Mouse (Mus musculus) bone marrow, adult 2 months (tissue): ENCODE data around the gene Irs1.

Experiments used
- CTCF ChIP-seq: fragments of 200-500 bp; IDR thresholded peaks from 2 replicates; pipeline ENCODE4 v1.5.1; 2011; ENCODE audit warnings: low read length, control low read depth; ENCODE audit not compliant: control insufficient read depth, insufficient read depth
- POLR2A ChIP-seq: fragments of 200-500 bp; IDR thresholded peaks from 2 replicates; pipeline ENCODE4 v1.6.1; 2011; ENCODE audit warnings: low read depth, mild to moderate bottlenecking, control low read depth, low read length, borderline replicate concordance; ENCODE audit not compliant: control insufficient read depth

DNA sequence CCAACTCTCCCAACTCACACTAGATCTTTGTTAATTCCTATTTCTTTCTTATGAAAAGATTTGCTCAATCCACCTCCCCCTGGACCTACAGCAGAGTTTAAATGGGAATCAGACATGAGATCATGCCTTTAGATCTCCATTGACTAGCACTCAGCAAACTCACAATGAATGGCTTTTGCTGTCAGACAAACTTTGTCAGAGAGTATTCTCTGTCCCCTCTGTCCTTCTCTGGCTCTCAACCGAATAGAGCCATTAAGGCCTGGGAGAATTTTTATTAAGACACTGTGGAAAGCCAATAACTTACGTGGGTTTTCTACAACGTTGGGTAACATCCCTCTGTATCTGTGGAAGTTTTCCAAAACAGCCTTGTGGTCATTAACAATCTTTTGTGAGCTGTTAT is 31.2 kb downstream of the Irs1 start:
- TF ChIP-seq CTCF (no peak), POLR2A (no peak)
